Mouse (Mus musculus) lung, embryonic 16.5 days (tissue): ENCODE measurements around the gene Lrrc10. TPM values are rescaled to one million over a fixed set of nuclear protein-coding genes. Genes with fewer than 3 reads are reported as not detected.

ENCODE experiments used
- ATAC-seq: fragments of 200-750 bp; cut with Nextera tagmentation; 2 replicates; pipeline ENCODE4 v1.8.0; 2017; ENCODE audit warnings: low read depth, mild to moderate bottlenecking, moderate library complexity
- H3K27ac ChIP-seq: fragments of 300-500 bp; sonication (generic); 2 replicates; pipeline ENCODE4 v1.5.1; 2014; ENCODE audit warnings: mild to moderate bottlenecking, control low read depth, low read length
- H3K27me3 ChIP-seq: fragments of 300-500 bp; sonication (generic); 2 replicates; pipeline ENCODE4 v1.6.1; 2014; ENCODE audit warnings: low read depth, low read length, mixed read lengths; ENCODE audit not compliant: control insufficient read depth, insufficient read depth
- H3K36me3 ChIP-seq: fragments of 300-500 bp; sonication (generic); 2 replicates; pipeline ENCODE4 v1.6.1; 2014; ENCODE audit warnings: low read length; ENCODE audit not compliant: control insufficient read depth, insufficient read depth
- H3K4me1 ChIP-seq: fragments of 300-500 bp; sonication (generic); replicated peaks from 2 replicates; pipeline ENCODE4 v1.6.1; 2014; ENCODE audit warnings: low read length, mixed read lengths; ENCODE audit not compliant: control insufficient read depth, insufficient read depth
- H3K4me2 ChIP-seq: fragments of 300-500 bp; sonication (generic); 2 replicates; pipeline ENCODE4 v1.6.1; 2014; ENCODE audit warnings: low read depth, low read length, control low read depth
- H3K4me3 ChIP-seq: fragments of 300-500 bp; sonication (generic); 2 replicates; pipeline ENCODE4 v1.5.1; 2014; ENCODE audit warnings: mild to moderate bottlenecking, low read length, control low read depth
- H3K9ac ChIP-seq: fragments of 300-500 bp; sonication (generic); 2 replicates; pipeline ENCODE4 v1.6.1; 2014; ENCODE audit warnings: low read length, control low read depth
- H3K9me3 ChIP-seq: fragments of 300-500 bp; sonication (generic); 2 replicates; pipeline ENCODE4 v1.6.1; 2016; ENCODE audit warnings: low read length; ENCODE audit not compliant: control insufficient read depth
- WGBS: fragments of 180-500 bp; shearing (Covaris S2); extraction: QIAGEN DNeasy Blood & Tissue Kit; methylation state at CpG from one replicate; pipeline ENCODE4 v1.1.7; 2014; 5-methylcytosine and 5-hydroxymethylcytosine counted together
- polyA plus RNA-seq: library from polyadenylated mRNA; unstranded; fragments of >200 nt; fragmentation: Nextera tagmentation; extraction: Ambion mirVana; gene quantifications from 2 replicates; pipeline ENCODE4 v1.2.1, GENCODE M21; 2015

Lrrc10 gene
- polyA plus RNA-seq, 1 experiment from 2014 or later, result 0.65 TPM

DNA sequence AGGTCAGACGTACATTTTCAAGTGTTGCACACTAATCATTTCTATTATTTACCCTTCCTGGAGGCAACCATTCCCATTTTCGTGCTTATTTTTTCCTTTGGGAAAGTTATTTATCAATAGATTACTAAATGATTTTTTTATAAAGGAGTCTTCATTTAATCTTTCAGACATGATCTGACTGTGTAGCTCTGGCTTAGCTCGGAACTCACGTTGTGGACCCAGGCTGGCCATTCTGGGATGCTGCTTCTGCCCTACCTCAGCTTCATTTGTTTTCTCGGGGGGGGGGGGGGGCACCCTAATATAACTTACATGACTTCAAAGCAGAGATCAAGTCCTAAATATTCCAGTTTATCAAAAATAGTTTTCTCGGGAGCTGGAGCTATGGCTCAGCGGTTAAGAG, 18.9 kb downstream of the Lrrc10 start:
- ATAC-seq, result peak; percentile 31; the same call in 1 of the 2 replicates
- peak overlapping the region; percentile 69 for H3K9ac ChIP-seq

GRCm38 (mm10) chr10:117069109-117069508, 24.0 kb downstream of the Lrrc10 start:
- H3K36me3 ChIP-seq, result peaks cover 19% of the 10 kb centered on the region
- no peak overlapping the region for H3K4me2 ChIP-seq
- no peak overlapping the region for H3K4me3 ChIP-seq
- no peaks in the 10 kb centered on the region for H3K27me3 ChIP-seq
- no peaks in the 10 kb centered on the region for H3K9me3 ChIP-seq
- no peak overlapping the region for H3K27ac ChIP-seq
- 0 out of 2 replicates have a peak, but pooled peaks cover 2% of the 10 kb centered on the region for H3K4me1 ChIP-seq
- no peak overlapping the region for H3K9ac ChIP-seq
- no peak for ATAC-seq
- 82% methylated on average over 3 of the region's 3 CpGs for WGBS

More for the DNA sequence above, 18.9 kb downstream of the Lrrc10 start:
- H3K27ac ChIP-seq, result peak overlapping the region; percentile 91
- H3K4me2 ChIP-seq, result peak overlapping the region; percentile 70
- H3K4me1 ChIP-seq, result peaks cover 7% of the 10 kb centered on the region; the same call in 1 of the 2 replicates
- no peaks in the 10 kb centered on the region for H3K9me3 ChIP-seq
- 5% methylated on average over 7 of the region's 7 CpGs for WGBS
- peaks cover 25% of the 10 kb centered on the region for H3K36me3 ChIP-seq
- peak overlapping the region; percentile 96 for H3K4me3 ChIP-seq
- no peaks in the 10 kb centered on the region for H3K27me3 ChIP-seq

DNA sequence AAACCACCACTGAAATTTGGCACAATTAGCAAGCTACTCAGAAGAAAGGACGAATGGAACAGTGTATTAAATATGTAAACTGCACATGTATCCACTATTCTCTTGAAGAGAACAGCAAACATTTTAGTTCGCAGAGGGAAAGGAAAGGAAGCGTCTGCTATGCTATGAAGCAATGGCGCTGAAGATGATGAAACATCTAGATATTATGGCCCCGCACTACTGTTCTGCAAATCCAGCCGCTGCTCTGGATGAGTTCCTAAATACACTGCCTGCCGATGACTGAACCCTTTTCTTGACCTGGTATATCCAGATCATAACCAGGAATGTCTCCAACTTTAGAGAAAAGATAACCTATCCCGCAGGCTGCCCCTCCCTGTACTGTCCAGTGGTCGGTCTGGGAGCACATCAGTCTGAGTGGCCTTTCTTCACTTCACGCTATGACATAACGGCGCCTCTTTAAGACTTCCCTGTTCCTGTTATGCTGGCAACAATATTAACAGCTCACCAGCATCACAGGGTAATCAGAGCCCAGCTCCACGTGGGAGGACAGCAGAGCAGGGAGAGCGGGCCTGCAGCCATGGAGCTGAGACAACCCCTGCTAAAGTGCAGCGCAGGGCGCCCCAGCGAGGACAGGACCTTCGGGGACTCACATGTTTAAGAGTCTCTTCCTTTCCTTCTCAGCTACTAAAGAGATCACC, 27.2 kb downstream of the Lrrc10 start:
- no peak overlapping the region for H3K4me2 ChIP-seq
- H3K4me3 ChIP-seq, result no peak overlapping the region
- H3K27me3 ChIP-seq, result no peaks in the 10 kb centered on the region
- H3K36me3 ChIP-seq, result peaks cover 37% of the 10 kb centered on the region
- no peaks in the 10 kb centered on the region for H3K4me1 ChIP-seq
- WGBS, result 85% methylated on average over 18 of the region's 18 CpGs
- H3K9me3 ChIP-seq, result no peaks in the 10 kb centered on the region
- no peak overlapping the region for H3K9ac ChIP-seq
- 0 out of 2 replicates have a peak, but pooled peaks have one; percentile 26 for ATAC-seq
- no peak overlapping the region for H3K27ac ChIP-seq

DNA sequence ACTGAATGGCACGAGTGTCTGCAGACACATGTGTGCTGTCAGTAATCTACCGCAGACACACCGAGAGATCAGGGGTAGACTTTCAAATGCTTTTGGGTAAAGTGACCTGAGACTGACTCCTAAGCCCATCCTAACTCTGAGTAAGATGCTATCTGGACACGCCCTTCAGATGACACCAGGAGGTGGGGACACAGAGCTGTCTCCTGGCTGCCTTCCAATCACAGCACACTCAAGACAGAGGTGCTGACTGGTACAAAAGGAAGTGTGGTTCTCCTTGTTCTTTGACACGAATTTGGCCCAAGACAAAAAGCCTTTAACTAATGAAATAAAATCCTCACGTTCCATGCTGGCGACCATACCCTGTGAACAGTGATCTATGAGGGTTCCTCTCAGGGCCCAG, 28.0 kb downstream of the Lrrc10 start:
- no peak overlapping the region for H3K9ac ChIP-seq
- H3K27ac ChIP-seq, result no peak overlapping the region
- no peaks in the 10 kb centered on the region for H3K27me3 ChIP-seq
- peaks cover 37% of the 10 kb centered on the region for H3K36me3 ChIP-seq
- no peak overlapping the region for H3K4me3 ChIP-seq
- no peaks in the 10 kb centered on the region for H3K4me1 ChIP-seq
- no peak for ATAC-seq
- H3K4me2 ChIP-seq, result no peak overlapping the region
- H3K9me3 ChIP-seq, result no peaks in the 10 kb centered on the region
- WGBS, result 60% methylated on average over 7 of the region's 7 CpGs

DNA sequence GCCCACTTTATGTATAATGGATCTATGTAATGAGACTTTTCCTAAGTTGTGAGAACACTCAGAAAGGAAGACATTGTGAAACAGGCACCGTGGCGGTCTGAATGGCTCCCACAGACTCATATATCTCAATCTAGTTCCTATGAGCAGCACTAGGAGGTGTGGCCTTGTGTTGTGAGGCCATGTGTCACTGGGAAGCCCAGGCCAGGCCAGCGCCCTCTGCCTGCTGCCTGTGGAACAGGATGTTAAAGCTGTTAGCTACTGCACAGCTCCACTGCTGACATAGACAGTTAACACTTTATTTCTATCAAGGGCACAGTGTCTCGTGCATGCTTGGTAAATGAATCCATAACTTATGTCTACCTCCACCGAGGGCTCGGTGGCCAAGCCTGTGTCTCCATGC, 33.1 kb downstream of the Lrrc10 start:
- Histone ChIP-seq H3K36me3 (peaks cover 46% of the 10 kb centered on the region), H3K9me3 (no peaks in the 10 kb centered on the region), H3K4me3 (no peak overlapping the region), H3K27ac (no peak overlapping the region), H3K4me2 (no peak overlapping the region), H3K9ac (no peak overlapping the region), H3K4me1 (no peaks in the 10 kb centered on the region), H3K27me3 (no peaks in the 10 kb centered on the region)
- 67% methylated on average over 6 of the region's 6 CpGs for WGBS
- peak; percentile 54; the same call in 1 of the 2 replicates for ATAC-seq

DNA sequence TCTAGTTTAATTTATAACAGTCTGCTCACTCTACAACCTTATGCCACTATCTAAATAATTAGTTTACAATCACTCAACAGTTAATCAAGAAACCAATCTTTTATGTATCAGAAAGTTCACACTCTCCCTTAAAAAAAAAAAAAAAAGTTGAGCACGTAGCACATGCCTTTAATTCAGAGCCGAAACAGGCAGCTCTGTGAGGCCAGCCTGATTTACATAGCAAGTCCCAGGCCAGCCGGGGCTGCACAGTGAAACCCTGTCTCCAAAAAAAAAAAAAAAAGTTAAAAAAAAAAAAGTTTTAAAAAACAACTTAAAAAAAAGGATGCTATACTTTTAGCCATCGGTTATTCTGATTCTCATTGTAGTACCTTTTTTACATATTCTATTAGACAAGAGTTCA, 36.2 kb downstream of the Lrrc10 start:
- Histone ChIP-seq H3K27me3 (no peaks in the 10 kb centered on the region), H3K4me1 (no peaks in the 10 kb centered on the region), H3K36me3 (peaks cover 35% of the 10 kb centered on the region), H3K9me3 (no peaks in the 10 kb centered on the region), H3K27ac (no peak overlapping the region), H3K9ac (no peak overlapping the region), H3K4me3 (no peak overlapping the region), H3K4me2 (no peak overlapping the region)
- ATAC-seq, result no peak
- 65% methylated on average over 4 of the region's 4 CpGs for WGBS

DNA sequence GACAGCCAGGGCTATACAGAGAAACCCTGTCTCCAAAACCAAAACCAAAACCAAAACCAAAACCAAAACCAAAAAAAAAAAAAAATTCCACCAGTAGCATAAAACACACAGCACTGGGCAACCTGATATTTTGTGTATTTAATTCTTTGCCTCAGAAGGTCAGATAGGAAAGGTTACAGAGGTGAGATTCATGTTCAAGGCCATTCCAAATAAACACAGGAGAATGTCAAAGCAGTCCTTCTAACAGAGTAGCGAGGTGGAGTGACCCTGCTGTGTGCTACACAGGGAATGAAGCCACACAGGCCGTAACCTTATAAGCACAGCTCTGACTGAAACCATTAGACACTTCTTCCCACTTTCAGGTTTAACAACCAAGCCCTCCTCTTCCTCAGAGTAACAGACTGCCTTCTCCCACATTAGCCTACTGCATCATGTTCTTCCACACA, 36.8 kb downstream of the Lrrc10 start:
- H3K4me2 ChIP-seq, result no peak overlapping the region
- peaks cover 30% of the 10 kb centered on the region for H3K36me3 ChIP-seq
- no peak overlapping the region for H3K4me3 ChIP-seq
- H3K27me3 ChIP-seq, result no peaks in the 10 kb centered on the region
- no peaks in the 10 kb centered on the region for H3K4me1 ChIP-seq
- WGBS, result 81% methylated on average over 2 of the region's 2 CpGs
- no peak for ATAC-seq
- H3K9me3 ChIP-seq, result no peaks in the 10 kb centered on the region
- H3K27ac ChIP-seq, result no peak overlapping the region
- no peak overlapping the region for H3K9ac ChIP-seq

DNA sequence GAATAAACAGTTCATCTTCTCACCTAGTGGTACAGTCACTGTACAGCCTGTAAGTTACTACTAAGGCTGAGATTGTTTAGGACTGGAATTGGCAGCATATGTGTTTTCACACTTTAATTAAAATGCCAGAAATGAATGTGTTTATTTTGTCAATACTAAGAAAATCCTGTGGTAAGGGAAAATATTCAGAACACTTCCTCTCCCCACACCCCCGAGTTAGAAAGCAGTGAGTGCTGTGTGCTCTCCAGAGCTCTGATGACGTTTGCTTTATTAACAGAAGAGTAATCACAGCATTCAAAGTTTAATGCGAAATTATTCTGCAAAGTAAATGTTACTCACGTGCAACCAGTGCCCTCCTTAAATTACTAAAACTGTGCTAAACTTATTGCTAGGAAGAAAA, 44.5 kb downstream of the Lrrc10 start:
- Histone ChIP-seq H3K27ac (no peak overlapping the region), H3K4me2 (no peak overlapping the region), H3K4me1 (peaks cover 9% of the 10 kb centered on the region), H3K36me3 (0 out of 2 replicates have a peak, but pooled peaks cover 2% of the 10 kb centered on the region), H3K4me3 (no peak overlapping the region), H3K27me3 (no peaks in the 10 kb centered on the region), H3K9me3 (no peaks in the 10 kb centered on the region), H3K9ac (no peak overlapping the region)
- ATAC-seq, result no peak
- WGBS, result 46% methylated on average over 4 of the region's 4 CpGs

DNA sequence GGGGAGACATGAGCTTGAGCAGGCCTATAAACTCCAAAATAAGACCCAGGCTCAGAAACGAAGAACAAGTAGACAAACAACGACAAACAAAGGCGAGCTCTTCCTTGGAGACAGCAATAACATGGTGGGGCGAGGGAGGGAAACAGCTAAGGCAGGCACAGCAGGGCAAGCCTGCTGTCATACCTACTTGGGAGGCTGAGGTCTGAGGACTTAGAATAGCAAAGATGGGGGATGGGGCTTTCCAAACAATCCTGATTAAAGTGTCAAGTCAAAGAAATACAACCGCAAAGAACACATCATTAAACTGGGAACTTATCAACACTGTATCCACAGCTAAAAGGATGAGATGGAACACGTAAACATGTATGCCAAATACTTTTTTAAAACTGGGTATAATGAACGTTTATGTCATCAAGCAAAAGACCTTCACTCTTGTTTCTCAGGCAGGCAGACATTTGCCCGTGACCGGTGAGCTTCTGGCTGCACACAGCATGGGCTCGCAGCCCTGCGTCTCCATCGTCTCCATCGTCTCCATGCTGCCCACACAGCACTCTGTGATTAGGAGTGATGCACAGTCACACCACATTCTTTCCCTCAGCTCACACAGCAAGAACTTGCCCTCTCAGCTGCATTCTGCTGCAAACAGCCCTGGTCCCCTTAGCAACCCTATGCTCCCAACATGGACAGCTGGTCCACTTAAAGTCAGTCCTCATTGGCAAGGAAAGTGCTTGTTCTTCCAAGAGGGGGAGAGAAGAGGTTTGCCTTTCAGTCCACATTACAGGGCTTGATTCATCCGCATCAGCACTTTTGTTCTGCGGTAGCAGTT, 49.6 kb downstream of the Lrrc10 start:
- Histone ChIP-seq H3K4me1 (peaks cover 18% of the 10 kb centered on the region), H3K4me3 (no peak overlapping the region), H3K36me3 (no peaks in the 10 kb centered on the region), H3K4me2 (no peak overlapping the region), H3K27me3 (no peaks in the 10 kb centered on the region), H3K9me3 (no peaks in the 10 kb centered on the region), H3K9ac (peak overlapping the region; percentile 35; the same call in 1 of the 2 replicates), H3K27ac (peak overlapping the region; percentile 91)
- ATAC-seq, result peak; percentile 97
- 19% methylated on average over 15 of the region's 15 CpGs for WGBS
